Mouse (Mus musculus) right cerebral cortex, postnatal 4 days (tissue): ENCODE measurements at regions not wholly inside any gene's neighbourhood (a gene's known extent, or its start where the extent isn't known, plus 50 kb on each side); places are given as distances from the start of the nearest gene placed in this dataset.

Experiments used
- DNase-seq: peaks from one replicate; pipeline ENCODE4 v3.0.0-alpha.2; 2022

DNA sequence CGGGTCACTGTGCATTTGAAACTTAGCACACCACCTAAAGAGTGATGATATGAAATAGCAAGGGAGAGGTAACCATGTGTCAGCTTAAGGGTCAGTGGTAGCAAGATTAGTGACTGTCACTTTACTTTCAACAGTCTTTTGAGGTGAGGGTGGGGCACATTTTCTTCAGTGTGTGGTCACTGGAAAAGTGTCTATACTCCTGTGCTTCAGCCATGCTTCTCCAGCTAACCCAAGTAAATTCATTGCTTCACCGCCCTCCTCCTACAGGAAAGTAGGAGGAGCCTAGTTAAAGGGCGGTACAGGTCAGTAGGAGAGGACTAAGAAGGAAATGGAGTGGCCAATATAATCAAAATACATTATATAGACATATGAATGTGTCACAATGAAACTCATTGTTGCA, 55.7 kb upstream of the Mef2a start:
- no peak for DNase-seq

GRCm38 (mm10) chr7:67426076-67426475, 53.4 kb upstream of the Mef2a start:
- DNase-seq, result no peak

- no peak for DNase-seq
These were observed 52.9 kb upstream of the Mef2a start for GRCm38 (mm10) chr7:67425581-67425980.

- DNase-seq, result no peak
These were observed 52.3 kb upstream of the Mef2a start for GRCm38 (mm10) chr7:67424810-67425485.
